Comparison of ENCODE assay signal across 14 mouse cellular contexts in genomic region chr7:111305196-111305595, GRCm38 (mm10).
DNase-seq lines count a peak whose midpoint lies in the region; ATAC-seq and TF ChIP-seq lines count a peak whose summit lies in the region.
"Had no signal": no experiment of that assay in that cellular context is flagged by ENCODE, and none has a peak within 500 bp of the region (broad histone marks: within the 10 kb centered on the region; RNA-seq: fewer than 3 reads in every experiment).

No protein-coding gene starts in this region.

- no peak overlapping the region for H3K27ac ChIP-seq in heart, adult 2 months
- H3K27ac ChIP-seq in heart, embryonic 10.5 days = no peak overlapping the region
- H3K27ac ChIP-seq in forebrain, embryonic 16.5 days (ENCODE audit: low read length) = no peak overlapping the region
- H3K27ac ChIP-seq: hindbrain, embryonic 10.5 days had no signal

- H3K4me3 ChIP-seq in heart, adult 2 months = no peak overlapping the region
- no peak overlapping the region for H3K4me3 ChIP-seq in heart, embryonic 10.5 days
- H3K4me3 ChIP-seq in forebrain, embryonic 16.5 days (replicated peaks; ENCODE audit: low read length) = no peak overlapping the region
- H3K4me3 ChIP-seq: hindbrain, embryonic 10.5 days; myocyte had no signal

- no peak overlapping the region for H3K9ac ChIP-seq in heart, adult 2 months (ENCODE audit: low read depth, low read length)
- H3K9ac ChIP-seq in forebrain, embryonic 16.5 days (replicated peaks; ENCODE audit: low read depth, low read length) = no peak overlapping the region

- H3K79me2 ChIP-seq in heart, adult 2 months (replicated peaks; ENCODE audit: control insufficient read depth, insufficient read depth, low read length) = no peaks in the 10 kb centered on the region

- TF ChIP-seq POLR2A in heart, adult 2 months (IDR thresholded peaks at IDR 0.05; ENCODE audit: insufficient read depth, low read depth, low read length) = no peak

- H3K9me3 ChIP-seq in heart, embryonic 10.5 days = no peaks in the 10 kb centered on the region
- H3K9me3 ChIP-seq in forebrain, embryonic 16.5 days (ENCODE audit: control insufficient read depth, low read length) = no peaks in the 10 kb centered on the region
- H3K9me3 ChIP-seq: hindbrain, embryonic 10.5 days had no signal

- H3K4me2 ChIP-seq in forebrain, embryonic 16.5 days (ENCODE audit: low read length) = no peak overlapping the region

- no peak for ATAC-seq in forebrain, embryonic 16.5 days

- DNase-seq in heart, adult 2 months = no peak
- no peak for DNase-seq in heart, embryonic 10.5 days (ENCODE audit: low spot score)
- DNase-seq in lung, postnatal 36 days = peak; percentile 18
- DNase-seq in lung, postnatal 10 days = no peak
- peak; percentile 11 for DNase-seq in WW6 (ENCODE audit: low read depth, low spot score)
- DNase-seq in thymus, postnatal 0 days (ENCODE audit: low spot score) = peak; percentile 7
- DNase-seq in layer of hippocampus, adult 8-10 months (ENCODE audit: low spot score in 2 of 2) = no peak
- DNase-seq: adrenal gland, postnatal 25 days; cerebellum, postnatal 36 days; gastrocnemius, postnatal 14 days; right cerebral cortex, adult 18-20 months had no signal

- H3K27me3 ChIP-seq in heart, adult 2 months (ENCODE audit: control insufficient read depth, insufficient read depth, low read length) = no peaks in the 10 kb centered on the region
- H3K27me3 ChIP-seq in heart, embryonic 10.5 days (ENCODE audit: insufficient read depth, poor library complexity, severe bottlenecking) = no peaks in the 10 kb centered on the region
- peaks cover 3% of the 10 kb centered on the region; the same call in 1 of the 2 replicates for H3K27me3 ChIP-seq in forebrain, embryonic 16.5 days (replicated peaks; ENCODE audit: control insufficient read depth, insufficient read depth, low read length)

- H3K36me3 ChIP-seq in heart, adult 2 months (ENCODE audit: control insufficient read depth, insufficient read depth, low read length) = no peaks in the 10 kb centered on the region
- H3K36me3 ChIP-seq in heart, embryonic 10.5 days = no peaks in the 10 kb centered on the region
- H3K36me3 ChIP-seq in forebrain, embryonic 16.5 days (ENCODE audit: control insufficient read depth, insufficient read depth) = no peaks in the 10 kb centered on the region
- H3K36me3 ChIP-seq: hindbrain, embryonic 10.5 days had no signal

- intact Hi-C loops in heart, adult 2 months (cut with DNase I) = no loop called here

- TF ChIP-seq EP300 in heart, adult 2 months (IDR thresholded peaks at IDR 0.05; ENCODE audit: insufficient read depth, low read depth, low read length) = no peak

- no peaks in the 10 kb centered on the region for H3K4me1 ChIP-seq in heart, adult 2 months (ENCODE audit: control insufficient read depth, insufficient read depth, low read length)
- no peaks in the 10 kb centered on the region for H3K4me1 ChIP-seq in heart, embryonic 10.5 days
- peaks cover 7% of the 10 kb centered on the region for H3K4me1 ChIP-seq in forebrain, embryonic 16.5 days (replicated peaks; ENCODE audit: control insufficient read depth, insufficient read depth, low read length)

- peak; percentile 47 for TF ChIP-seq CTCF in heart, adult 2 months (IDR thresholded peaks at IDR 0.05)

Comparison
In these comparisons a context has a peak if more than half of its experiments do, and no peak if none do; other contexts are left out.
1. DNase-seq: peak in lung, postnatal 36 days (single experiment), WW6 (single experiment) and thymus, postnatal 0 days (single experiment); none in heart, adult 2 months (0 of 2), heart, embryonic 10.5 days (single experiment), lung, postnatal 10 days (single experiment) and layer of hippocampus, adult 8-10 months (0 of 2).